ENCODE assay signal across 42 mouse cellular contexts in the genomic region with DNA sequence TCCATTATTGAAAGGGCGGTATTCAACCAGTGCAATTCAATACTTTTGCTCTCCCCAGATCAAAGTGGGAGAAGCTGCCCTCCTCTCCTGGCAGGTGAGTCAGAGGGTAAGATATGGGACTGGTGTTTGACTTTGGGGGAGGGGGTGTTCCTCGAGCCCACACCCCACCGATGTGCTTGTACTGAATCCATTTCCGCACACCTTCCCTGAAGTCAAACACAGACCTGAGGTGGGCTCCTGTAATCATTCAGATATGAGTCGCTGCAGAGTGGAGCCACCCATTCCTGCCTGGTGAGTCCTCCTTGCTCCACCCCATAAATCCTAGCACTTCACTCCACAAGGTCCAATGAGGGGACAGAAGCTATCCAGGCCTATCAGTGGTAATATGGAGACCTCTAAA. TPM values are rescaled to one million over a fixed set of nuclear protein-coding genes. Genes with fewer than 3 reads are reported as not detected.
"Had no signal": no experiment of that assay in that cellular context is flagged by ENCODE, and none has a peak within 500 bp of the region (broad histone marks: within the 10 kb centered on the region; RNA-seq: fewer than 3 reads in every experiment).

No protein-coding gene starts in this region.

- H3K9me3 ChIP-seq: heart, embryonic 13.5 days; heart, embryonic 15.5 days; hindbrain, embryonic 13.5 days; hindbrain, embryonic 15.5 days; kidney, embryonic 15.5 days; limb, embryonic 13.5 days; limb, embryonic 15.5 days; liver, embryonic 12.5 days had no signal

- H3K4me1 ChIP-seq: heart, embryonic 13.5 days; heart, embryonic 15.5 days; hindbrain, embryonic 13.5 days; hindbrain, embryonic 15.5 days; kidney, embryonic 15.5 days; limb, embryonic 13.5 days; limb, embryonic 15.5 days; liver, embryonic 12.5 days had no signal

- H3K27ac ChIP-seq: heart, adult 2 months; heart, embryonic 13.5 days; heart, embryonic 15.5 days; hindbrain, embryonic 13.5 days; hindbrain, embryonic 15.5 days; hindbrain, postnatal 0 days; kidney, embryonic 15.5 days; kidney, postnatal 0 days; limb, embryonic 13.5 days; limb, embryonic 15.5 days; liver, embryonic 12.5 days; liver, embryonic 14.5 days had no signal

- DNase-seq: gastrocnemius, postnatal 14 days; gastrocnemius, postnatal 36 days; heart, adult 11 months; heart, adult 2 months; heart, postnatal 14 days; heart, postnatal 36 days; kidney, adult 11 months; kidney, adult 2 months; kidney, adult 9 months; kidney, postnatal 14 days; kidney, postnatal 36 days; layer of hippocampus, adult 9-11 months; layer of hippocampus, postnatal 36 days; left cerebral cortex, postnatal 4 days had no signal

- H3K9ac ChIP-seq: heart, embryonic 13.5 days; heart, embryonic 15.5 days; hindbrain, embryonic 13.5 days; hindbrain, embryonic 15.5 days; kidney, embryonic 15.5 days; limb, embryonic 13.5 days; limb, embryonic 15.5 days; liver, embryonic 12.5 days; liver, embryonic 14.5 days had no signal

- ATAC-seq: hindbrain, postnatal 0 days; liver, embryonic 12.5 days had no signal

- H3K27me3 ChIP-seq: heart, embryonic 13.5 days; heart, embryonic 15.5 days; hindbrain, embryonic 13.5 days; hindbrain, embryonic 15.5 days; kidney, embryonic 15.5 days; limb, embryonic 15.5 days; liver, embryonic 12.5 days had no signal

- H3K4me3 ChIP-seq: heart, adult 2 months; heart, embryonic 13.5 days; heart, embryonic 15.5 days; hindbrain, embryonic 13.5 days; hindbrain, embryonic 15.5 days; kidney, embryonic 15.5 days; limb, embryonic 13.5 days; limb, embryonic 15.5 days; liver, embryonic 12.5 days had no signal

- H3K36me3 ChIP-seq: heart, embryonic 13.5 days; heart, embryonic 15.5 days; hindbrain, embryonic 13.5 days; hindbrain, embryonic 15.5 days; kidney, embryonic 15.5 days; limb, embryonic 13.5 days; limb, embryonic 15.5 days; liver, embryonic 12.5 days had no signal

- H3K4me2 ChIP-seq: heart, embryonic 11.5 days; heart, embryonic 13.5 days; heart, embryonic 15.5 days; hindbrain, embryonic 13.5 days; hindbrain, embryonic 15.5 days; kidney, embryonic 15.5 days; limb, embryonic 13.5 days; limb, embryonic 15.5 days; liver, embryonic 12.5 days had no signal

RNA-seq across cellular contexts. Expression of a gene that starts 4.7 kb away (rescaled TPM):
- total RNA-seq: gastrocnemius, adult 18-20 months; gastrocnemius, adult 8-10 months; gastrocnemius, postnatal 14 days; gastrocnemius, postnatal 36 days; heart, adult 2 months; heart, postnatal 14 days; heart, postnatal 36 days; hematopoietic stem cell, adult 5-6 weeks; hindbrain, postnatal 0 days; layer of hippocampus, adult 18-20 months; layer of hippocampus, adult 8-10 months; layer of hippocampus, postnatal 14 days; layer of hippocampus, postnatal 36 days; left cerebral cortex, adult 18-20 months; left cerebral cortex, adult 8-10 months; left cerebral cortex, postnatal 10 days; left cerebral cortex, postnatal 25 days; left cerebral cortex, postnatal 4 days; liver, adult 2 months had no signal
- polyA plus RNA-seq: heart, adult 2 months; heart, embryonic 13.5 days; heart, embryonic 15.5 days; heart, postnatal 0 days; hindbrain, embryonic 11.5 days; hindbrain, embryonic 13.5 days; hindbrain, embryonic 15.5 days; hindbrain, postnatal 0 days; limb, embryonic 11.5 days; limb, embryonic 13.5 days; limb, embryonic 15.5 days; liver, embryonic 14.5 days had no signal

RNA-seq across cellular contexts. Expression of a gene that starts 25.7 kb away (rescaled TPM):
- total RNA-seq: gastrocnemius, adult 18-20 months; gastrocnemius, adult 8-10 months; gastrocnemius, postnatal 14 days; gastrocnemius, postnatal 36 days; heart, adult 2 months; heart, postnatal 36 days; hematopoietic stem cell, adult 5-6 weeks; hindbrain, postnatal 0 days; layer of hippocampus, adult 18-20 months; layer of hippocampus, adult 8-10 months; layer of hippocampus, postnatal 14 days; layer of hippocampus, postnatal 36 days; left cerebral cortex, adult 18-20 months; left cerebral cortex, adult 8-10 months; left cerebral cortex, postnatal 10 days; left cerebral cortex, postnatal 25 days; left cerebral cortex, postnatal 4 days had no signal
- polyA plus RNA-seq: heart, embryonic 11.5 days; heart, embryonic 13.5 days; heart, embryonic 15.5 days; heart, postnatal 0 days; hindbrain, embryonic 11.5 days; hindbrain, embryonic 13.5 days; hindbrain, embryonic 15.5 days; hindbrain, postnatal 0 days; limb, embryonic 11.5 days; limb, embryonic 13.5 days; limb, embryonic 15.5 days; liver, adult 2 months; liver, embryonic 12.5 days; liver, embryonic 14.5 days had no signal

RNA-seq across cellular contexts. Expression of a gene that starts 29.0 kb away (rescaled TPM):
- total RNA-seq: gastrocnemius, adult 18-20 months; gastrocnemius, adult 8-10 months; gastrocnemius, postnatal 14 days; gastrocnemius, postnatal 36 days; heart, adult 2 months; heart, postnatal 14 days; heart, postnatal 36 days; layer of hippocampus, adult 18-20 months; layer of hippocampus, postnatal 36 days; left cerebral cortex, postnatal 10 days; left cerebral cortex, postnatal 4 days; liver, adult 2 months had no signal
- polyA plus RNA-seq: gonadal fat pad, adult 2 months; heart, adult 2 months; heart, embryonic 11.5 days; heart, embryonic 13.5 days; heart, embryonic 15.5 days; heart, postnatal 0 days; hindbrain, embryonic 11.5 days; hindbrain, embryonic 15.5 days; kidney, embryonic 15.5 days; large intestine, adult 2 months; limb, embryonic 11.5 days; limb, embryonic 13.5 days; liver, adult 2 months had no signal

RNA-seq across cellular contexts. Expression of a gene that starts 37.9 kb away (rescaled TPM):
- total RNA-seq: gastrocnemius, adult 18-20 months; gastrocnemius, adult 8-10 months; gastrocnemius, postnatal 14 days; heart, postnatal 36 days; left cerebral cortex, adult 18-20 months; left cerebral cortex, adult 8-10 months; left cerebral cortex, postnatal 10 days; left cerebral cortex, postnatal 25 days; left cerebral cortex, postnatal 4 days had no signal
- polyA plus RNA-seq: hindbrain, embryonic 15.5 days; hindbrain, postnatal 0 days had no signal

RNA-seq across cellular contexts. Expression of a gene that starts 40.4 kb away (rescaled TPM):
- total RNA-seq: gastrocnemius, adult 18-20 months; gastrocnemius, adult 8-10 months; gastrocnemius, postnatal 14 days; gastrocnemius, postnatal 36 days; heart, adult 2 months; heart, postnatal 14 days; heart, postnatal 36 days; hematopoietic stem cell, adult 5-6 weeks; hindbrain, postnatal 0 days; layer of hippocampus, adult 18-20 months; layer of hippocampus, adult 8-10 months; layer of hippocampus, postnatal 14 days; layer of hippocampus, postnatal 36 days; left cerebral cortex, adult 18-20 months; left cerebral cortex, adult 8-10 months; left cerebral cortex, postnatal 10 days; left cerebral cortex, postnatal 25 days; left cerebral cortex, postnatal 4 days had no signal
- polyA plus RNA-seq: heart, embryonic 11.5 days; heart, embryonic 13.5 days; heart, embryonic 15.5 days; heart, postnatal 0 days; kidney, adult 2 months; limb, embryonic 11.5 days; limb, embryonic 13.5 days had no signal
